Mouse (Mus musculus): ENCODE data around the gene Chac1.

Gene Chac1

GRCm38 (mm10) chr2:119327942-119328526 lies 23.0 kb upstream of the Chac1 start:
- DNase-seq (ENCODE audit: low read depth), result no peak

GRCm38 (mm10) chr2:119328546-119328945 lies 22.5 kb upstream of the Chac1 start:
- DNase-seq (ENCODE audit: low read depth), result no peak

GRCm38 (mm10) chr2:119329123-119329817 lies 21.8 kb upstream of the Chac1 start:
- DNase-seq (ENCODE audit: low read depth), result no peak

GRCm38 (mm10) chr2:119330795-119331194 lies 20.2 kb upstream of the Chac1 start:
- DNase-seq (ENCODE audit: low read depth), result no peak

GRCm38 (mm10) chr2:119332177-119332661 lies 18.8 kb upstream of the Chac1 start:
- DNase-seq (ENCODE audit: low read depth), result no peak

GRCm38 (mm10) chr2:119334135-119334534 lies 16.9 kb upstream of the Chac1 start:
- no peak for DNase-seq (ENCODE audit: low read depth)

- no peak for DNase-seq (ENCODE audit: low read depth)
Measured at GRCm38 (mm10) chr2:119334964-119335525, 16.0 kb upstream of the Chac1 start.

GRCm38 (mm10) chr2:119335535-119335934 lies 15.5 kb upstream of the Chac1 start:
- no peak for DNase-seq (ENCODE audit: low read depth)

- no peak for DNase-seq (ENCODE audit: low read depth)
Measured at GRCm38 (mm10) chr2:119336002-119336401, 15.0 kb upstream of the Chac1 start.

- no peak for DNase-seq (ENCODE audit: low read depth)
Measured at GRCm38 (mm10) chr2:119336470-119336869, 14.6 kb upstream of the Chac1 start.

- DNase-seq (ENCODE audit: low read depth), result peak; percentile 90
Measured at GRCm38 (mm10) chr2:119337425-119338265, 13.4 kb upstream of the Chac1 start.

GRCm38 (mm10) chr2:119344537-119345138 lies 6.4 kb upstream of the Chac1 start:
- DNase-seq (ENCODE audit: low read depth), result no peak

- DNase-seq (ENCODE audit: low read depth), result no peak
Measured at GRCm38 (mm10) chr2:119353707-119354106, 2.7 kb downstream of the Chac1 start.

GRCm38 (mm10) chr2:119355089-119355488 lies 4.1 kb downstream of the Chac1 start:
- peak; percentile 25 for DNase-seq (ENCODE audit: low read depth)

- DNase-seq (ENCODE audit: low read depth), result peak; percentile 51
Measured at GRCm38 (mm10) chr2:119355651-119356050, 4.6 kb downstream of the Chac1 start.

GRCm38 (mm10) chr2:119356310-119356709 lies 5.3 kb downstream of the Chac1 start:
- no peak for DNase-seq (ENCODE audit: low read depth)

GRCm38 (mm10) chr2:119356805-119357204 lies 5.8 kb downstream of the Chac1 start:
- no peak for DNase-seq (ENCODE audit: low read depth)

- peak; percentile 54 for DNase-seq (ENCODE audit: low read depth)
Measured at GRCm38 (mm10) chr2:119358249-119358648, 7.2 kb downstream of the Chac1 start.

- DNase-seq (ENCODE audit: low read depth), result no peak
Measured at GRCm38 (mm10) chr2:119359721-119360291, 8.8 kb downstream of the Chac1 start.

GRCm38 (mm10) chr2:119364969-119365368 lies 13.9 kb downstream of the Chac1 start:
- no peak for DNase-seq (ENCODE audit: low read depth)

- no peak for DNase-seq (ENCODE audit: low read depth)
Measured at GRCm38 (mm10) chr2:119367346-119367745, 16.3 kb downstream of the Chac1 start.

- DNase-seq (ENCODE audit: low read depth), result peak; percentile 26
Measured at GRCm38 (mm10) chr2:119370116-119370515, 19.1 kb downstream of the Chac1 start.

Measured in NIH3T3 (cell line).